Mouse (Mus musculus) activated CD4-positive, CD25-positive, alpha-beta regulatory T cell (primary cell): ENCODE data around the gene Gm11756. TPM values are rescaled to one million over a fixed set of nuclear protein-coding genes. Genes with fewer than 3 reads are reported as not detected.

ENCODE experiments used
- polyA plus RNA-seq, 2 experiments: library from polyadenylated mRNA; unstranded; fragments of 100-300 nt; shearing (Covaris generic); gene quantifications; one replicate each; pipeline ENCODE4 v1.2.1; 2017

Gm11756 gene
- not detected for polyA plus RNA-seq

DNA sequence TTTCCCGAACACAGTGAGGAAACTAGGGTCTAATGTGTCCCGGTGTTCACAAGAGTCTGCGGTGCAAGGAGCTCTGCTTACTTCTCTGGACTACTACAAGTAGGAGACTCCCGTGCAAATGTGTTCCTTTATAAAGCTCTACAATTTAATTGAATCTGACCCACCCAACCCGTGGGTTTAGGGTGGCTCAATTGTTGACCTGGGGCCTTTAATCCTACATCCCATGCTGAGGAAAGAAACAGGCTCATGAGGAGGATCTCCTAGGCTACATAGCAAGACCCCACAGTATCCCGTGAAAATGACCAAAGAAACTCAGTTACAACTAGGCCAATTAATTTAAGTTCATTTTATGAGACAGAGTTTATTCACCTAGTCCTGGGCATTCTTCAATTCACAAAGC is at the start of gene Gm11756:
TSS of gene Gm11756 (minus strand) at position 101 of the 400 bp plus-strand sequence.

GRCm38 (mm10) chr4:73950375-73950896 is 29.9 kb upstream of the Gm11756 start, which contains the start of gene 2310002L09Rik:
Gene 2310002L09Rik, minus strand, starts transcription at chr4:73950846.

GRCm38 (mm10) chr4:73905853-73906252 is 14.7 kb downstream of the Gm11756 start, which contains the start of gene Gm13871:
Gene Gm13871, minus strand, starts transcription at chr4:73905953.

DNA sequence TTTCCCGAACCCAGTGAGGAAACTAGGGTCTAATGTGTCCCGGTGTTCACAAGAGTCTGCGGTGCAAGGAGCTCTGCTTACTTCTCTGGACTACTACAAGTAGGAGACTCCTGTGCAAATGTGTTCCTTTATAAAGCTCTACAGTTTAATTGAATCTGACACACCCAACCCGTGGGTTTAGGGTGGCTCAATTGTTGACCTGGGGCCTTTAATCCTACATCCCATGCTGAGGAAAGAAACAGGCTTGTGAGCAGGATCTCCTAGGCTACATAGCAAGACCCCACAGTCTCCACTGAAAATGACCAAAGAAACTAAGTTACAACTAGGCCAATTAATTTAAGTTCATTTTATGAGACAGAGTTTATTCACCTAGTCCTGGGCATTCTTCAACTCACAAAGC is 29.5 kb downstream of the Gm11756 start, which contains the start of gene Gm11757:
TSS of gene Gm11757 (minus strand) at position 101 of the 400 bp plus-strand sequence.

DNA sequence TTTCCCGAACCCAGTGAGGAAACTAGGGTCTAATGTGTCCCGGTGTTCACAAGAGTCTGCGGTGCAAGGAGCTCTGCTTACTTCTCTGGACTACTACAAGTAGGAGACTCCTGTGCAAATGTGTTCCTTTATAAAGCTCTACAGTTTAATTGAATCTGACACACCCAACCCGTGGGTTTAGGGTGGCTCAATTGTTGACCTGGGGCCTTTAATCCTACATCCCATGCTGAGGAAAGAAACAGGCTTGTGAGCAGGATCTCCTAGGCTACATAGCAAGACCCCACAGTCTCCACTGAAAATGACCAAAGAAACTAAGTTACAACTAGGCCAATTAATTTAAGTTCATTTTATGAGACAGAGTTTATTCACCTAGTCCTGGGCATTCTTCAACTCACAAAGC is 44.4 kb downstream of the Gm11756 start, which contains the start of gene Gm11758:
TSS of gene Gm11758 (minus strand) at position 101 of the 400 bp plus-strand sequence.

Other genes starting within 250 kb of the Gm11756 start
- not detected for gene Gm428, start 237.2 kb downstream of the Gm11756 start, polyA plus RNA-seq
- under 1 TPM in 1 of 2 experiments, not detected in 1; 0.22 TPM for gene Rasef, start 129.8 kb downstream of the Gm11756 start, polyA plus RNA-seq
- not detected for gene Gm11758, start 44.5 kb downstream of the Gm11756 start, polyA plus RNA-seq
- gene Gm11757, start 29.6 kb downstream of the Gm11756 start, polyA plus RNA-seq = not detected
- not detected for gene Gm13871, start 14.8 kb downstream of the Gm11756 start, polyA plus RNA-seq
- gene 2310002L09Rik, start 30.1 kb upstream of the Gm11756 start, polyA plus RNA-seq = not detected
- gene Frmd3, start 92.7 kb upstream of the Gm11756 start, polyA plus RNA-seq = not detected